Mouse (Mus musculus): ENCODE results near the gene Tat.

GRCm38 (mm10) chr8:110004300-110004699 is 14.1 kb downstream of the Tat start:
- no peak for TF ChIP-seq CTCF (IDR thresholded peaks at IDR 0.05; ENCODE audit: low read depth)
- no peak for TF ChIP-seq EP300 (IDR thresholded peaks at IDR 0.05; ENCODE audit: low read depth)

All from liver, postnatal 0 days (tissue).